ENCODE assay signal across 7 mouse cellular contexts in genomic region chr4:86857113-86858069, GRCm38 (mm10). TPM values are rescaled to one million over a fixed set of nuclear protein-coding genes. Genes with fewer than 3 reads are reported as not detected.
DNase-seq lines count a peak whose midpoint lies in the region; ATAC-seq and TF ChIP-seq lines count a peak whose summit lies in the region.

Rps6 (minus strand) TSS chr4:86857412.

- no peaks in the 10 kb centered on the region for H3K9me3 ChIP-seq in embryonic facial prominence, embryonic 12.5 days
- 0 out of 2 replicates have a peak, but pooled peaks cover 4% of the 10 kb centered on the region for H3K9me3 ChIP-seq in limb, embryonic 12.5 days
- no peaks in the 10 kb centered on the region for H3K9me3 ChIP-seq in midbrain, embryonic 15.5 days

- no peak for TF ChIP-seq CTCF in kidney, adult 2 months (conservative IDR thresholded peaks at IDR 0.05; ENCODE audit: insufficient read depth, insufficient read length, low read depth, low read length)
- no peak for TF ChIP-seq CTCF in spleen, adult 2 months (IDR thresholded peaks at IDR 0.05; ENCODE audit: extremely low read depth, insufficient read depth, insufficient read length, insufficient replicate concordance)

- H3K4me3 ChIP-seq in embryonic facial prominence, embryonic 12.5 days, result peak within 1 kb of the TSS; percentile 87
- H3K4me3 ChIP-seq in kidney, adult 2 months (ENCODE audit: insufficient read depth, low read depth, low read length), result peak within 1 kb of the TSS; percentile 86
- peak within 1 kb of the TSS; percentile 94 for H3K4me3 ChIP-seq in limb, embryonic 12.5 days (replicated peaks)
- H3K4me3 ChIP-seq in midbrain, embryonic 15.5 days, result peak within 1 kb of the TSS; percentile 59
- peak within 1 kb of the TSS; percentile 82 for H3K4me3 ChIP-seq in spleen, adult 2 months (ENCODE audit: extremely low read depth, insufficient read depth, insufficient read length)

- peak within 1 kb of the TSS; percentile 96 for H3K27ac ChIP-seq in embryonic facial prominence, embryonic 12.5 days
- peak within 1 kb of the TSS; percentile 90 for H3K27ac ChIP-seq in kidney, adult 2 months (ENCODE audit: insufficient read depth, low read depth, low read length)
- peak within 1 kb of the TSS; percentile 98 for H3K27ac ChIP-seq in limb, embryonic 12.5 days
- peak within 1 kb of the TSS; percentile 90 for H3K27ac ChIP-seq in midbrain, embryonic 15.5 days
- H3K27ac ChIP-seq in spleen, adult 2 months (ENCODE audit: insufficient read depth, low read length), result peak within 1 kb of the TSS; percentile 89

- peak; percentile 95 for TF ChIP-seq POLR2A in kidney, adult 2 months (IDR thresholded peaks at IDR 0.05; ENCODE audit: low read depth, low read length)
- TF ChIP-seq POLR2A in spleen, adult 2 months (IDR thresholded peaks at IDR 0.05; ENCODE audit: low read depth, low read length), result peak; percentile 85

- WGBS in embryonic facial prominence, embryonic 12.5 days, result under 1% methylated on average over 68 of the region's 68 CpGs
- WGBS in kidney, adult 2 months, result under 1% methylated on average over 68 of the region's 68 CpGs
- WGBS in limb, embryonic 12.5 days, result under 1% methylated on average over 67 of the region's 68 CpGs
- WGBS in midbrain, embryonic 15.5 days, result under 1% methylated on average over 68 of the region's 68 CpGs
- WGBS in spleen, adult 2 months, result under 1% methylated on average over 68 of the region's 68 CpGs

- H3K4me1 ChIP-seq in embryonic facial prominence, embryonic 12.5 days, result peaks cover 11% of the 10 kb centered on the region; the same call in 1 of the 2 replicates
- peaks cover 3% of the 10 kb centered on the region; the same call in 1 of the 2 replicates for H3K4me1 ChIP-seq in kidney, adult 2 months (ENCODE audit: control insufficient read depth, insufficient read depth, low read length)
- peaks cover 12% of the 10 kb centered on the region; the same call in 1 of the 2 replicates for H3K4me1 ChIP-seq in limb, embryonic 12.5 days (replicated peaks)
- H3K4me1 ChIP-seq in midbrain, embryonic 15.5 days, result peaks cover 20% of the 10 kb centered on the region
- H3K4me1 ChIP-seq in spleen, adult 2 months (ENCODE audit: control insufficient read depth, insufficient read depth, insufficient read length), result no peaks in the 10 kb centered on the region; the same call in 1 of the 2 replicates

- DNase-seq in adrenal gland, postnatal 25 days, result peak; percentile 94
- DNase-seq in heart, adult 18-20 months, result peak; percentile 98
- DNase-seq in kidney, adult 2 months, result peak; percentile 98
- peak; percentile 94 to 96 for DNase-seq in spleen, adult 2 months (ENCODE audit: low read depth in 1 of 2, low spot score in 2 of 2)

- no peaks in the 10 kb centered on the region for H3K27me3 ChIP-seq in embryonic facial prominence, embryonic 12.5 days
- no peaks in the 10 kb centered on the region for H3K27me3 ChIP-seq in kidney, adult 2 months (replicated peaks; ENCODE audit: control insufficient read depth, insufficient read depth, low read length)
- no peaks in the 10 kb centered on the region; the same call in 1 of the 2 replicates for H3K27me3 ChIP-seq in limb, embryonic 12.5 days
- H3K27me3 ChIP-seq in midbrain, embryonic 15.5 days (replicated peaks), result no peaks in the 10 kb centered on the region
- no peaks in the 10 kb centered on the region for H3K27me3 ChIP-seq in spleen, adult 2 months (ENCODE audit: control insufficient read depth, insufficient read depth, low read length)

- peaks cover 30% of the 10 kb centered on the region for H3K36me3 ChIP-seq in embryonic facial prominence, embryonic 12.5 days
- peaks cover 12% of the 10 kb centered on the region for H3K36me3 ChIP-seq in kidney, adult 2 months (ENCODE audit: control insufficient read depth, insufficient read depth, low read length)
- H3K36me3 ChIP-seq in limb, embryonic 12.5 days, result peaks cover 33% of the 10 kb centered on the region
- H3K36me3 ChIP-seq in midbrain, embryonic 15.5 days (replicated peaks), result peaks cover 23% of the 10 kb centered on the region
- peaks cover 22% of the 10 kb centered on the region for H3K36me3 ChIP-seq in spleen, adult 2 months (ENCODE audit: control insufficient read depth, insufficient read depth, low read length)

- ATAC-seq in embryonic facial prominence, embryonic 12.5 days (ENCODE audit: insufficient number of reproducible peaks, insufficient read depth, low FRiP score, low TSS enrichment), result peak; percentile 97
- peak; percentile 96 for ATAC-seq in limb, embryonic 12.5 days (ENCODE audit: insufficient number of reproducible peaks, insufficient read depth, low FRiP score, low TSS enrichment, low read depth)
- peak; percentile 99 for ATAC-seq in midbrain, embryonic 15.5 days (replicated peaks)

- H3K4me2 ChIP-seq in embryonic facial prominence, embryonic 12.5 days (replicated peaks), result peak within 1 kb of the TSS; percentile 89
- H3K4me2 ChIP-seq in limb, embryonic 12.5 days, result peak within 1 kb of the TSS; percentile 92
- H3K4me2 ChIP-seq in midbrain, embryonic 15.5 days, result peak within 1 kb of the TSS; percentile 68

- peak within 1 kb of the TSS; percentile 98 for H3K9ac ChIP-seq in embryonic facial prominence, embryonic 12.5 days
- peak within 1 kb of the TSS; percentile 100 for H3K9ac ChIP-seq in limb, embryonic 12.5 days (replicated peaks)
- peak within 1 kb of the TSS; percentile 83 for H3K9ac ChIP-seq in midbrain, embryonic 15.5 days

RNA-seq across cellular contexts. Expression of gene Rps6, which starts in this region (rescaled TPM):
- total RNA-seq in adrenal gland, postnatal 25 days (2021), result 751 and 795 TPM in 2 replicates
- polyA plus RNA-seq in embryonic facial prominence, embryonic 12.5 days (2016; fragmentation: Nextera tagmentation; extraction: Ambion mirVana), result 599 and 634 TPM in 2 replicates
- 100 to 1,000 TPM; 534 to 598 TPM for total RNA-seq in heart, adult 18-20 months (2021)
- 429 and 521 TPM in 2 replicates for polyA plus RNA-seq in kidney, adult 2 months (2012; rRNA removed)
- 686 and 699 TPM in 2 replicates for polyA plus RNA-seq in limb, embryonic 12.5 days (2016; fragmentation: Nextera tagmentation; extraction: Ambion mirVana)
- 329 and 335 TPM in 2 replicates for polyA plus RNA-seq in midbrain, embryonic 15.5 days (2015; fragmentation: Nextera tagmentation; extraction: Ambion mirVana)
- 576 and 618 TPM in 2 replicates for polyA plus RNA-seq in spleen, adult 2 months (2012; rRNA removed)

Comparison
In these comparisons a context has a peak if more than half of its experiments do, and no peak if none do; other contexts are left out.
1. Peak in every context shown above with its lines: DNase-seq, ATAC-seq, H3K4me3 ChIP-seq and H3K27ac ChIP-seq.